Mouse (Mus musculus) urinary bladder, postnatal 36 days (tissue): ENCODE results near the gene Flii.

Experiments
- DNase-seq, 2 experiments: peaks; one replicate each; pipeline ENCODE4 v3.0.0; 2022; ENCODE audit warnings: low spot score in 2 of 2, mixed read lengths in 1 of 2

Gene Flii

GRCm38 (mm10) chr11:60726601-60727391 is at the start of gene Flii:
TSS of gene Flii (minus strand) at chr11:60727263.
- DNase-seq = peak; percentile 80 to 81

GRCm38 (mm10) chr11:60776107-60776828 is 49.2 kb upstream of the Flii start:
- no peak for DNase-seq

- no peak for DNase-seq
These were observed 48.5 kb upstream of the Flii start for GRCm38 (mm10) chr11:60775578-60775977.

- no peak for DNase-seq
These were observed 47.8 kb upstream of the Flii start for GRCm38 (mm10) chr11:60774841-60775240.

- no peak for DNase-seq
These were observed 47.2 kb upstream of the Flii start for GRCm38 (mm10) chr11:60774158-60774689.

GRCm38 (mm10) chr11:60772161-60772560 is 45.1 kb upstream of the Flii start:
- no peak for DNase-seq

GRCm38 (mm10) chr11:60770776-60771175 is 43.7 kb upstream of the Flii start:
- DNase-seq = no peak

GRCm38 (mm10) chr11:60769322-60769721 is 42.3 kb upstream of the Flii start:
- DNase-seq = no peak

GRCm38 (mm10) chr11:60766969-60767368 is 39.9 kb upstream of the Flii start:
- no peak for DNase-seq

GRCm38 (mm10) chr11:60761681-60762080 is 34.6 kb upstream of the Flii start:
- no peak for DNase-seq

- no peak for DNase-seq
These were observed 28.5 kb upstream of the Flii start for GRCm38 (mm10) chr11:60755570-60755969.

- DNase-seq = no peak
These were observed 13.3 kb upstream of the Flii start for GRCm38 (mm10) chr11:60740321-60740720.

- no peak for DNase-seq
These were observed 10.4 kb upstream of the Flii start for GRCm38 (mm10) chr11:60737450-60737849.

- no peak for DNase-seq
These were observed 9.4 kb upstream of the Flii start for GRCm38 (mm10) chr11:60736491-60736890.

- no peak for DNase-seq
These were observed 8.1 kb upstream of the Flii start for GRCm38 (mm10) chr11:60735191-60735590.

GRCm38 (mm10) chr11:60734206-60734605 is 7.1 kb upstream of the Flii start:
- DNase-seq = no peak

- no peak for DNase-seq
These were observed 4.2 kb upstream of the Flii start for GRCm38 (mm10) chr11:60731251-60731650.

- DNase-seq = no peak
These were observed 3.1 kb upstream of the Flii start for GRCm38 (mm10) chr11:60730169-60730568.

GRCm38 (mm10) chr11:60729217-60729641 is 2.2 kb upstream of the Flii start:
- DNase-seq = no peak

- peak; percentile 90 to 94 for DNase-seq
These were observed 1.2 kb upstream of the Flii start, which contains the start of gene Mief2 for GRCm38 (mm10) chr11:60728260-60728761. TSS of gene Mief2 (plus strand) at chr11:60728398.

- DNase-seq = no peak
These were observed 503 bp upstream of the Flii start for GRCm38 (mm10) chr11:60727392-60728140.

- no peak for DNase-seq
These were observed 7.8 kb downstream of the Flii start for GRCm38 (mm10) chr11:60719263-60719662.
